Mouse (Mus musculus): ENCODE results near the gene Kcnj10. TPM values are rescaled to one million over a fixed set of nuclear protein-coding genes. Genes with fewer than 3 reads are reported as not detected.

Kcnj10 gene
- total RNA-seq, 2 experiments from 2014 or later = 0.08 to 0.13 TPM

Other genes with a start within 250 kb of the Kcnj10 start
- 10 to 100 TPM; 76.0 to 82.5 TPM for gene Pex19, start 214.5 kb upstream of the Kcnj10 start, total RNA-seq (2021)
- gene Dcaf8, start 193.1 kb upstream of the Kcnj10 start, total RNA-seq (2021) = 100 to 1,000 TPM; 131 to 159 TPM
- gene Pea15a, start 134.4 kb upstream of the Kcnj10 start, total RNA-seq (2021) = 10 to 100 TPM; 32.6 to 33.3 TPM
- 1,000 to 10,000 TPM; 5,450 to 5,866 TPM for gene Casq1, start 121.3 kb upstream of the Kcnj10 start, total RNA-seq (2021)
- under 1 TPM; 0.59 to 0.88 TPM for gene Atp1a4, start 82.8 kb upstream of the Kcnj10 start, total RNA-seq (2021)
- 10 to 100 TPM in 1 of 2 experiments, 1 to 10 TPM in 1; 9.2 to 10.7 TPM for gene Igsf8, start 79.6 kb upstream of the Kcnj10 start, total RNA-seq (2021)
- gene Atp1a2, start 43.1 kb upstream of the Kcnj10 start, total RNA-seq (2021) = 1,000 to 10,000 TPM; 1,026 to 1,397 TPM
- gene Kcnj9, start 11.9 kb upstream of the Kcnj10 start, total RNA-seq (2021) = not detected
- gene Pigm, start 35.3 kb downstream of the Kcnj10 start, total RNA-seq (2021) = 1 to 10 TPM; 3.4 to 3.6 TPM
- gene Slamf9, start 134.1 kb downstream of the Kcnj10 start, total RNA-seq (2021) = under 1 TPM; 0.20 to 0.35 TPM
- gene Igsf9, start 140.6 kb downstream of the Kcnj10 start, total RNA-seq (2021) = under 1 TPM in 1 of 2 experiments, not detected in 1; 0.19 TPM
- 10 to 100 TPM; 24.8 to 33.7 TPM for gene Tagln2, start 158.8 kb downstream of the Kcnj10 start, total RNA-seq (2021)
- gene Cfap45, start 179.6 kb downstream of the Kcnj10 start, total RNA-seq (2021) = not detected
- gene Vsig8, start 214.7 kb downstream of the Kcnj10 start, total RNA-seq (2021) = not detected
- under 1 TPM in 1 of 2 experiments, not detected in 1; 0.21 TPM for gene Slamf8, start 249.4 kb downstream of the Kcnj10 start, total RNA-seq (2021)